Mouse (Mus musculus) G1E (cell line): ENCODE data around the gene Gpr107.

Experiments used
- CTCF ChIP-seq: IDR thresholded peaks from 2 replicates; pipeline ENCODE4 v1.5.1; 2012; ENCODE audit warnings: low read depth, low read length, inconsistent platforms, mixed read lengths
- GATA1 ChIP-seq: IDR thresholded peaks from 2 replicates; pipeline ENCODE4 v1.6.1; 2012; ENCODE audit warnings: borderline replicate concordance, low read length, inconsistent platforms, mixed read lengths
- TAL1 ChIP-seq: conservative IDR thresholded peaks from 2 replicates; pipeline ENCODE4 v1.6.1; 2012; ENCODE audit warnings: low read depth, low read length, inconsistent platforms, mixed read lengths

DNA sequence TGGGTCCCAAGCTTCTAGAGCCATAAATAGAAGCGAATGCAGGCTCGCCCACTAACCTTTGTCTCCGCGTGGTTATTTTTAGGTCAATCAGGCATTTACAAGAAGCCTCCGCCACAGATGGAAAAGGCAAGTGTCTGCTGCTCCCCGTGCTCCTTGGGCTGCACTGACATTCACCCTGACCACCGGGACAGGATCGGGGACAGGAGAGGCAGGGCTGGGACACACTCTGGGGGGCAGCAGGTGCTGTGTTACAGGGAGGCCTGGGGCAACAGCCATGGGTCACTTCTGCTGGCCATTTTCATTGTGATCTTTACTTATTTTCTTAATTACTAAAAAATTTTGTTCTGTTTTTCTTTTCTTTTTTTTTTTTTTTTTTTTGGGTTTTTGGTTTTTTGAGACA, 39.6 kb downstream of the Gpr107 start:
- TF ChIP-seq CTCF (no peak), GATA1 (no peak), TAL1 (no peak)
